Mouse (Mus musculus) frontal cortex, postnatal 14 days (tissue): Measurements from ENCODE around the gene Pkp3.

Experiments used
- DNase-seq, 2 experiments: peaks; one replicate each; pipeline ENCODE4 v3.0.0; 2022; ENCODE audit warnings: low spot score in 2 of 2

The Pkp3 gene

GRCm38 (mm10) chr7:141056976-141057375 lies 21.0 kb upstream of the Pkp3 start:
- DNase-seq, result no peak

- no peak for DNase-seq
These were observed 20.5 kb upstream of the Pkp3 start for GRCm38 (mm10) chr7:141057541-141057940.

DNA sequence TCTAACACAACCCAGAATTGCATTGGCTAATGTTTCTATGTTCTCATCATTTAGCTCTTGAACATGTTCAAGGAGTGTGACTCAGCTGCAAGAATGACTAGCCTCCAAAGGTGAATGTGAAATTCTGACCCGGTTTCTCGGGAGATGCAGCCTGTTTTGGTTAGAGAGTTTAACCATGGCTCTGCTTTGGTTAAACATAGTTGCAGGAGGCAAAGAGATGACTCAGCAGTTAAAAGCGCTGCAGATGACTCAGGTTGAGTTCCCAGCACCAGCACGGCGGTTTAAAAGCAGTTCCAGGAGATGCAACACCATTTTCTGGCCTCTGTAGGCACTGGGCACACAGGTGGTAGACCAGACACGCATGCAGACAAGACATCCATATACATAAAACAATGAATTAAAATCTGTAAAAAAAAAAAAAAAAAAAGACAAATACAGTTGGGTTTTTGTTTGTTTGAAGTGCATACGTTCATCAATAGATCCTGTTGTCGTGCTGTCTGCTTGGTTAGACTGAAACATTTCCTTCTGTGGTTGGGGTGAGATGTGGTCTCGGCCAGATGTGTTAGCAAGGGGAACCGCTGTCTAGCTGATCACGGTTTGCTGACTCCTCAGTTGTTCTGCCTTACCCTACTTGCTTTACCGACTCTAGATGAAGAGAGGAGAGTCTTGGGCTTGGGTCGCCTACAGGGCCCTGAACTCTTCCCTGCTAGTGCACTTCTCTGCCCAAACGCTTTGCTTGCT lies 19.2 kb upstream of the Pkp3 start:
- no peak for DNase-seq

DNA sequence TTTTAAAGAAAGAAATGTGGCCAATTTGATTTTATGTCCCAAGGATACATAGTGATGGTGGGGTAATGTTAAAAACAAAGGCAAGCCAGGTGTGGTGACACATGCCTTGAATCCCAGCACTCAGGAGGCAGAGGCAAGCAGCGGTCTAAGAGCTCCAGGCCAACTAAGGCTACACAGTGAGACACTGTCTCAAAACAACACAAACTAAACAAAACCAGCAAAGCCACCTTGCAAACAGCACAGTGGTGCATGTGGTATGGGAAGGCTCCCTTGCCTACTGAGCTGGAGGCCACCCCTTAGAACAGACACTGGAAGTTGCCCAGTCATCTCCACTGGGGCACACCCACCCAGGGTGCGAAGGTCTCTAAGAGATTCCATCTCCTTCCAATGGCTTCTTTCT lies 18.1 kb upstream of the Pkp3 start:
- DNase-seq, result no peak

DNA sequence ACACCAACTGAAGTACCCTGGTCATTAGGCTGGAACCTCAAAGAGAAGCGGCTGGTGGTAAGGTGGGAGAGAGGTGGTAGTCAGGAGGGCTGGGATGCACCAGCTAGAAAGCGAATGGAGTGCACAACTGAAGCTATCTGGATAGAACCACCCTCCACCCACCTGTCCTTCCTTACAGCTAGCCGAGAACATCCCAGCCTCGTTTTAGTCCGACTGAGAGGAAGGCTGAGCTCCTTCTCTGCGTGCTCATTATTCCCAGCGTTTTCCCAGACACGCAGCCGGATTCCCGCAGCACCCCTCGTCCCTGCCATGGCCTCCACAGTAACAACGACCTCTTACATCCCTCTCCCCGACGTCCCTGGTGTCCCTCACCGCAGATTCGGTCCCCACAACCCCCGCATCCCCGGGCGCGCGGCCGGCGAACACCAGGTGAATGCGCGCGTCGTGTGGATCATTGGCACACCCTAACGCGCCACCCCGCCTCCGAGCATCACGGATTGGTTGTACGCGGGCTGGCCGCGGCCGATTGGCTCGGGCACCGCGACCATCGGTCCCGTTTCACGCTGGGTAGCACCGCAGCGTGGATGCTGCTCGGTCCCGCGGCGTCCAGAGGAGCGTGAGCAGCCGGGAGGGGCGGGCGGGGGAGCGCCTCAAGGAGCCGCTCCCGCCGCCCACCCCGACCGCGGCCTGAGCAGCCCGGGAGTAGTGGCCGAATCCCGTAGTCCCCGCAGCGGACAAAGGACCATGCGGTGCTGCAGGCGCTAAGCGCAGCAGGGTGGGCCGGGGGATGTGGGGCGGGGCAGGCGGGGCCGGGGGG lies 17.4 kb upstream of the Pkp3 start, which contains the start of gene B4galnt4:
Gene B4galnt4, plus strand, starts transcription at position 679 of the 817 bp plus-strand sequence.
- DNase-seq, result peak; percentile 86 to 90

DNA sequence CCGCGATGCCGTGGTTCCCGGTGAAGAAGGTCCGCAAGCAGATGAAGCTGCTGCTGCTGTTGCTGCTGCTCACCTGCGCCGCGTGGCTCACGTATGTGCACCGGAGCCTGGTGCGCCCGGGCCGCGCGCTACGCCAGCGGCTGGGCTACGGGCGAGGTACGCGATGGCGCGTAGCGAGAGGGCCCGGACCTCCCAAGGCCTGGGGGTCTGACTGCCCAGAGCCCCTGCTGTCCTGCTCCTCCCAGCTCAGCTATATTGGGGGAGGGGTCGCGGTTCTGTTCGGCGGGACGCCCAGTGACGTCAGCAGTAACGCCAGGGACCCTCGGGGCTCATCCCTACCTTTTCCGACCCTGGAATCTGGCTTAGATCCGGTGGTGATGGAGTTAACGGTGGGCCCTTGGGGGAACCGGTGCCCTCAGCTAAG lies 16.7 kb upstream of the Pkp3 start:
- no peak for DNase-seq

DNA sequence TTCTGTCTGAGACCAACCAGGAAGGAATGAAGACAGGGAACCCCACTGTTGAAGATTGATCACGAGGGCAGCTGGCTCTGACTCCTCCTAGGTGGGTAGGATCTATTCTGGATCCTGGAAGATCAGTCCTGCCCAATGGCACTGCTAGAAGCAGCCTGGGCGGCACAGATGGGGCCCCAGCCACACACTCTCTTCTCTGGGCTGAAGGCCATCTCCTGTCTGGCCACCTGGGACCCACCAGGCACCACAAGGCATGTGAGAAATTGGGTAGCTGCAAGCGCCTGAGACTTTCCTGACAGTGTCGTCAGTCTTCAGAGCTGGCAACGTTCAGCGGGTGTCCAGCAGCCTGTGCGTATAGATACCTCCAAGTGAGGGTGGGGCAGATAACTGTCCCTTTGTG lies 15.5 kb upstream of the Pkp3 start:
- DNase-seq, result no peak

GRCm38 (mm10) chr7:141063353-141063752 lies 14.7 kb upstream of the Pkp3 start:
- no peak for DNase-seq

DNA sequence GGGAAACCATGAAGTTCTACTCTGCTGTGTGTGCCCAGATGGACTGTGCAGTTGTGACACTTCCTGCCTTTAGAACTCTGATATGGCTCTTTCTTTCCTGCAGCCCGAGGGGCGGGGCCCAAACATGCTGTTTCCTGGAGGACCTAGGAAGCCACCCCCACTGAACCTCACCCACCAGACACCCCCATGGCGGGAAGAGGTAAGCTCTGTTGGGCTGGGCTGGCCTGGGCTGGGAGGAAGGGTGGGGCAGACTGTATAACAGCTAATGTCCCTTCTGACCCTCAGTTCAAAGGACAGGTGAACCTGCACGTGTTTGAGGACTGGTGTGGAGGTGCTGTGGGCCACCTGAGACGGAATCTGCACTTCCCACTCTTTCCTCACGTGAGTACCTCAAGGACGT lies 13.8 kb upstream of the Pkp3 start:
- DNase-seq, result no peak

GRCm38 (mm10) chr7:141064576-141064975 lies 13.4 kb upstream of the Pkp3 start:
- DNase-seq, result no peak

- no peak for DNase-seq
These were observed 9.7 kb upstream of the Pkp3 start for GRCm38 (mm10) chr7:141068351-141068750.

DNA sequence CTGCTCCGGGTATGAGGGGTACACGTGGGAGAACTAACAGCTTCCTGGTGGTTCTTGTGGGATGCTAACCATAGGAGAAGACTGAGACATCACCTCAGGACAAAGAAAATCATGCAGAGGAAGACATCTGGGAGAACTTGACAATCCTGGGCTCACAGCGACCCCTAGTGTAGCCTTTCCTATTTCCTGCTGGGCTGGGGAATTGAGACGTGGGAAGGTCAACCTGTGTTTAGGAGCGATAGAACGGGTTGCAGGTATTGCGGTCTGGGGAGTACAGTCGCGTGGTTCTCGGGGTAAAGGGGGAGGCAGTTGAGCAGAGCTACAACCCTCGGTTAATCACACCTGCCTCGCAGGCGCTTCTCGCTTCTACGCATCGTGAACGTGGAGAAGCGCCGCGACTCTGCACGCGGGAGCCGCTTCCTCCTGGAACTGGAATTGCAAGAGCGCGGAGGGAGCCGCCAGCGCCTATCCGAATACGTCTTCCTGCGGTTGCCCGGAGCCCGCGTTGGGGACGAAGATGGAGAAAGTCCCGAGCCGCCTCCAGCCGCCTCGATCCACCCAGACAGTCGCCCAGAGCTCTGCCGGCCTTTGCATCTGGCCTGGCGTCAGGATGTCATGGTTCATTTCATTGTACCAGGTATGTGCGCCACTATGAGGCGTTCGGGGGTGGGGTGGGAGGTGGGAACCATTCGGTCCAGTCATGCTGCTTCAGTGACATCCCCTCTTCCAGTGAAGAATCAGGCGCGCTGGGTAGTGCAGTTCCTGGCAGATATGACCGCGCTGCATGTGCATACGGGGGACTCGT lies 7.8 kb upstream of the Pkp3 start:
- peak; percentile 57 to 77 for DNase-seq

DNA sequence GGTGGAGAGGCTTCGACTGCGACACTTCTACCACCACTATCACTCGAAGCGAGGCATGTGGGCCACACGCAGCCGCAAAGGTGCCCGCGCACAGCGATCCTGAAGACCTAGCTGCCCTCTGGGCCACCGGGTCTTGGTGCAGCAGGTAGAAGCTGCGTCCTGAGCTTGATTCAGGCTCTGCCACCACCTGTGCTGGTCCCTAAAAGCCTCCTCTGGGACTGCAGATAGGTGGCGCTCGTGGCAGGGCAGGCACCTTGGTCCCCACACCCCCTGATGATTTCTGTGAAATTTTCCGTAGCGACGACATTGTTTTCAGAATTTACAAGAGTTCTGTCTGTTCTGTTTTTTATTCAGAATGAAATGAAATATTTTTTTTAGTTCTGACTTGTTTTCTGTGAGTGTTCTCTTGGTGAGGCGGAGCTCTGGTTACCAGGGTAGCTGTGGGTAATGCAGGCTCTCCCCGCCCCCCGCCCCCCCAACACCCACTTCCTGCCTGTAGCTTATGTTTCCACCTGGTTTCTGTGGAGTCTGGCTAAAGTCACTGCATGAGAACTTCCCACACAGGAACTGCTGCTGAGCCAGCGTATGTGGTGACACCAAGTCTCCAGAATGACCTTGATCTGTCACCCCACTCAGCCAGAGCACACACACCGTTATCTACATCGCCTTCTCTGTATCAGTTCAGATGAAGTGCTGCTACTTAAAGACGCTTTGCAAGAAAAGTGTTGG lies 5.8 kb upstream of the Pkp3 start:
- no peak for DNase-seq

DNA sequence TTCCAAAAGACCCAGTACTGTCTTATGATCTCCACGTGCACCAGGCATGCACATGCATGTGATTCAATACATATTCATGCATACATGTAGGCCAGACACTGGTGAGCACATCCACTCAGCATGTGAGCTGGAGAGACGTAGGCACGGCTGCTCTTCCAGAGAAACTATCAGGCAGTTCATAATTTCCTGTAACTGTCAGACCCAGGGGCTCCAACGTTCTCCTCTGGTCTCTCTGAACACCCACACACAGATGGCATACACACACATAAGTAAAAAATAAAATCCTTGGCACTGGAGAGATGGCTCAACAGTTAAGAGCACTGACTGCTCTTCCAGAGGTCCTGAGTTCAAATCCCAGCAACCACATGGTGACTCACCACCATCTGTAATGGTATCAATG lies 4.2 kb upstream of the Pkp3 start:
- DNase-seq, result no peak

- no peak for DNase-seq
These were observed 858 bp downstream of the Pkp3 start for GRCm38 (mm10) chr7:141078876-141079275.

DNA sequence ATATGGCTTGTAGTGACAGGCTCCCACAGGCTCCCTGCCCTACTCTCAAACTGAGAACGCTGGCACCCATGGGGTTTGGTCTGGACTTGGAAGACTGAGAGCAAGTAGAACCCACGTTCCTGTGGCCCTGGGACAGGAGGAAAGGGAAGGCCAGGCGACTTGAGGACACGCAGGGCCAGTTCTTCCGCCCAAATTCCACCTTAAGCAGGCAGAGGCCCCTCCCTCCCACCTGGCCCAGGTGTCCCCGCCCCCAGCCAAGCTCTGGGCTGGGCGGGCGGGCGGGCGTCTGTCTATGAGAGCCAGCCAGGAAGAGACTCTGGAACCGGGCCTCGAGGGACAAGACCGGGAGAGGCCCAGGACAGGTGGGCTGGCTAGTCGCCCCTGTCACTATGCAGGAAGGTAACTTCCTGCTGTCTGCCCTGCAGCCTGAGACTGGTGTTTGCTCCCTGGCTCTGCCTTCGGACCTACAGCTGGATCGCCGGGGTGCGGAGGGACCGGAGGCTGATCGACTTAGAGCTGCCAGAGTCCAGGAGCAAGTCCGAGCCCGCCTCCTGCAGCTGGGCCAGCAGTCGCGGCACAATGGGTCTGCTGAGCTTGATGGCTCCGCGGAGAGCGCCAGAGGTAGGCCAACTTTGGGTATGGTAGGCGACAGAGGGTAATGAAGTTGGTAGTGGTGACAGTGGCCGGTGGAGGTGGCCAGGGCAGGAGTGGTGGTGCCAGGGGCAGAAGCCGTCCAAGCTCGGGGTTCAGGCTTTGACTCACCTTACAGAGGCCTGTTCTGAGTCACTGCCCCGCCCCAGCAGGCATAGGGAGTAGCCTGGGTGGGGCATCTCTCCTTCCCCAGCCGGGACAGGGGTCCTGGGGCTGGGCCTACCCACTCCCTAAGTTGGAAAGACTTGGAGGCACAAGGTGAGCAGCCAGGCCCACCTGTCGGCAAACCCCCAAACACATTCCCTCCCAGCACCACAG lies 1.7 kb downstream of the Pkp3 start:
- no peak for DNase-seq

DNA sequence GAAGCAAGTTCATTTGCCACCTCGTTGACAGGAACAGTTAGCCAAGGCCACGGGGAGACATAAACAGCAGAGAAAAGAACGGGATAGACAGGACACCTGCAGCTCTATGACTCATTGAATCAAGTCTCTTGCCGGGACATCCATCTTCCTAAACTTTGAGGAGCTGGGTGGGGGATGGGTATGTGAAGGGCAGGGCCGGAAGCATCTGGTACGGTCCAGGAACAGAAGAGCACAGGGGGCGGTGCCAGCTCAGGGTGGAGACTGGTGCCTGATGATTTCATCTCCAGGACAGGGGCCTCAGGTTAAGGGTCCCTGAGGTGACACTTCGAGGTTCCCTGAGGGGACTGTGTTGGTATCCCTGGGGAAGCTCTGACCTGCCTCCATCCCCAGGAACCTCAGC lies 9.9 kb downstream of the Pkp3 start:
- DNase-seq, result no peak

GRCm38 (mm10) chr7:141088473-141088872 lies 10.5 kb downstream of the Pkp3 start:
- no peak for DNase-seq

- no peak for DNase-seq
These were observed 12.2 kb downstream of the Pkp3 start for GRCm38 (mm10) chr7:141090228-141090627.

DNA sequence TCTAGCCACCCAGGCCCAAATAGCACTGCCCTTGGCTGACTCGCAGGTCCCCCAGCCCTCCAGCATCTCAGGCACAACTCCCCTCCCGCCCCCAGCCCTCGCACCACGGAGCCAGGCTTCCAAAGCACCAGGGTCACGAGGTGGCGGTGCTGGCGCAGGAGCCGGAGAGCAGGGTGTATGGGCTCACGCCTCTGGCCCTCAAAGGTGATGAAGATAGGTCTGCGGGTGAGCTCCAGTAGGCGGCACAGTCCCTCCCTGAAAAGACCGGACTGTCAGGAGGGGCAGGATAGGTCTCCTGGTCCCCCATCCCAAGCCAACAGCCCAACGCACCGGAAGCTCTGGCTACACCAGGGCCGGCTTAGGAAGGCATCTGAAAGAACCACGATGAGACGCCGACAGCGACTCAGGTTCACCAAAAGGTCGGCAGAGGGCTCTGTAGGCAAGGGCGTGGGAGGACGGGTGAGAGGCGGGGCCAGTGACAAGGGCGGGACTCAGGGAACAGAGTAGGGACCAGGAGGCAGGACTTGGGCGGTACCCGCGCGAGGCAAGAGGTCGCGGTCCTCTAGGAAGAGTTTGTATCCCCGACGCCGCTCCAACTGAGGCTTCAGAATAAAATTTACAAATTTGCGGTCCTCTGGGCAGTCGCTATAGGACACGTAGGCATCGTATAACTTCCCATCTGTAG lies 14.2 kb downstream of the Pkp3 start:
- peak; percentile 37 to 51 for DNase-seq
